Mouse (Mus musculus): ENCODE results near the gene Dph5.

- TF ChIP-seq CTCF (IDR thresholded peaks at IDR 0.05; ENCODE audit: control insufficient read depth, insufficient read depth, insufficient read length) (no peak), MAX (IDR thresholded peaks at IDR 0.05) (no peak), MYOD1 (IDR thresholded peaks at IDR 0.05; ENCODE audit: control insufficient read depth, insufficient read length, low read depth) (no peak), USF1 (IDR thresholded peaks at IDR 0.05; ENCODE audit: low read depth) (no peak), MYOG (IDR thresholded peaks at IDR 0.05; ENCODE audit: control insufficient read depth, extremely low read depth, insufficient read length) (no peak), CEBPB (IDR thresholded peaks at IDR 0.05; ENCODE audit: low read depth) (no peak), FOSL1 (IDR thresholded peaks at IDR 0.05; ENCODE audit: insufficient read depth, low read length, poor library complexity, severe bottlenecking) (no peak)
Measured at GRCm38 (mm10) chr3:115926531-115926930, 38.9 kb downstream of the Dph5 start.

All from C2C12 (cell line).